In genomic region chr2:72149059-72149458, GRCm38 (mm10) we compare ENCODE assay signal across 10 mouse cellular contexts.
A peak's percentile ranks its signal among the peaks of the same experiment; 100 is the strongest.
DNase-seq lines count a peak whose midpoint lies in the region; ATAC-seq and TF ChIP-seq lines count a peak whose summit lies in the region.
"Had no signal": no experiment of that assay in that cellular context is flagged by ENCODE, and none has a peak within 500 bp of the region (broad histone marks: within the 10 kb centered on the region; RNA-seq: fewer than 3 reads in every experiment).

No protein-coding gene starts in this region.

- 24% methylated on average over 4 of the region's 4 CpGs for WGBS in hindbrain, embryonic 14.5 days
- WGBS in hindbrain, embryonic 12.5 days, result 33% methylated on average over 4 of the region's 4 CpGs

- peak; percentile 16 to 91 for TF ChIP-seq CTCF in CH12.LX (conservative IDR thresholded peaks at IDR 0.05 in 1 of 2, IDR thresholded peaks at IDR 0.05 in 1 of 2; ENCODE audit: low read depth in 2 of 2, low read length in 2 of 2)

- H3K79me2 ChIP-seq in CH12.LX (replicated peaks; ENCODE audit: control insufficient read depth, extremely low read depth, insufficient read depth, poor library complexity, severe bottlenecking), result no peaks in the 10 kb centered on the region

- TF ChIP-seq RAD21 in CH12.LX (IDR thresholded peaks at IDR 0.05; ENCODE audit: low read depth, low read length), result peak; percentile 85

- peak; percentile 85 for DNase-seq in hindbrain, embryonic 14.5 days (ENCODE audit: low spot score)
- peak; percentile 57 for DNase-seq in CH12.LX (ENCODE audit: extremely low read depth)
- peak; percentile 82 for DNase-seq in adrenal gland, postnatal 14 days
- peak; percentile 63 to 80 for DNase-seq in frontal cortex, postnatal 36 days (ENCODE audit: low spot score in 2 of 2)
- DNase-seq in layer of hippocampus, postnatal 10 days (ENCODE audit: low spot score in 2 of 2), result peak; percentile 77 to 78
- DNase-seq in ovary, postnatal 14 days (ENCODE audit: low spot score), result peak; percentile 50
- DNase-seq: liver, embryonic 13.5 days had no signal

- TF ChIP-seq POLR2A in CH12.LX (IDR thresholded peaks at IDR 0.05; ENCODE audit: low read depth, low read length), result no peak

- no peak for ATAC-seq in hindbrain, embryonic 14.5 days (ENCODE audit: low FRiP score)
- no peak for ATAC-seq in hindbrain, embryonic 12.5 days (ENCODE audit: low FRiP score)
- ATAC-seq in granulocyte monocyte progenitor cell, adult 5-6 weeks (replicated peaks; ENCODE audit: poor library complexity, severe bottlenecking), result no peak

- no peak overlapping the region for H3K9ac ChIP-seq in hindbrain, embryonic 14.5 days
- H3K9ac ChIP-seq in hindbrain, embryonic 12.5 days, result no peak overlapping the region
- H3K9ac ChIP-seq in CH12.LX (ENCODE audit: insufficient read depth, low read depth), result no peak overlapping the region
- H3K9ac ChIP-seq: liver, embryonic 13.5 days; stomach, embryonic 15.5 days had no signal

- no peaks in the 10 kb centered on the region for H3K4me1 ChIP-seq in hindbrain, embryonic 14.5 days (replicated peaks; ENCODE audit: control insufficient read depth, insufficient read depth, low read length)
- no peaks in the 10 kb centered on the region for H3K4me1 ChIP-seq in hindbrain, embryonic 12.5 days
- H3K4me1 ChIP-seq in CH12.LX (ENCODE audit: control insufficient read depth in 1 of 2, insufficient read depth in 2 of 2), result peaks cover 0 to 6% of the 10 kb centered on the region in 2 experiments; a peak in 2 of 4 replicates

- H3K27ac ChIP-seq in hindbrain, embryonic 14.5 days, result no peak overlapping the region
- H3K27ac ChIP-seq in hindbrain, embryonic 12.5 days, result no peak overlapping the region
- no peak overlapping the region for H3K27ac ChIP-seq in CH12.LX (ENCODE audit: insufficient read depth, low read depth)
- H3K27ac ChIP-seq: liver, embryonic 13.5 days; stomach, embryonic 15.5 days had no signal

- H3K4me2 ChIP-seq in hindbrain, embryonic 14.5 days (replicated peaks), result no peak overlapping the region
- no peak overlapping the region for H3K4me2 ChIP-seq in hindbrain, embryonic 12.5 days (replicated peaks)
- no peak overlapping the region for H3K4me2 ChIP-seq in CH12.LX (ENCODE audit: insufficient read depth, low read depth, poor library complexity, severe bottlenecking)
- H3K4me2 ChIP-seq: liver, embryonic 13.5 days; stomach, embryonic 15.5 days had no signal

- dilution Hi-C loops in CH12.LX (cut with MboI; ENCODE audit: extremely low pct_ligation_motif_present, extremely low pct_unique_long_range_greater_than_20kb, low sequenced_read_pairs), result no loop called here

- no peak overlapping the region for H3K4me3 ChIP-seq in hindbrain, embryonic 14.5 days (replicated peaks; ENCODE audit: low read length)
- H3K4me3 ChIP-seq in hindbrain, embryonic 12.5 days, result no peak overlapping the region
- no peak overlapping the region for H3K4me3 ChIP-seq in CH12.LX (replicated peaks in 1 of 3; ENCODE audit: low read depth in 2 of 3, low read length in 2 of 3, poor library complexity in 1 of 3)
- H3K4me3 ChIP-seq: liver, embryonic 13.5 days; stomach, embryonic 15.5 days had no signal

- TF ChIP-seq EP300 in CH12.LX (IDR thresholded peaks at IDR 0.05; ENCODE audit: low read length), result no peak

- no peaks in the 10 kb centered on the region for H3K9me3 ChIP-seq in hindbrain, embryonic 14.5 days (ENCODE audit: control insufficient read depth, low read length)
- no peaks in the 10 kb centered on the region for H3K9me3 ChIP-seq in hindbrain, embryonic 12.5 days (replicated peaks)
- H3K9me3 ChIP-seq in CH12.LX (replicated peaks; ENCODE audit: low read length), result no peaks in the 10 kb centered on the region
- H3K9me3 ChIP-seq: liver, embryonic 13.5 days; stomach, embryonic 15.5 days had no signal

- in situ Hi-C loops in CH12.LX (cut with MboI; ENCODE audit: low pct_ligation_motif_present, low pct_unique_long_range_greater_than_20kb, low sequenced_read_pairs), result loop anchor here (5.0 to 10.0 kb wide), 2 partner anchors 54 to 107 kb away; no protein-coding TSS in a partner anchor

- H3K36me3 ChIP-seq in hindbrain, embryonic 14.5 days (replicated peaks; ENCODE audit: control insufficient read depth, insufficient read depth), result no peaks in the 10 kb centered on the region
- H3K36me3 ChIP-seq in hindbrain, embryonic 12.5 days, result no peaks in the 10 kb centered on the region
- no peaks in the 10 kb centered on the region for H3K36me3 ChIP-seq in CH12.LX (replicated peaks in 1 of 2; ENCODE audit: control insufficient read depth in 1 of 2, insufficient read depth in 1 of 2, low read length in 1 of 2)
- H3K36me3 ChIP-seq: liver, embryonic 13.5 days; stomach, embryonic 15.5 days had no signal

- H3K27me3 ChIP-seq in hindbrain, embryonic 14.5 days (ENCODE audit: control insufficient read depth, insufficient read depth, low read length), result no peaks in the 10 kb centered on the region
- no peaks in the 10 kb centered on the region for H3K27me3 ChIP-seq in hindbrain, embryonic 12.5 days
- no peaks in the 10 kb centered on the region for H3K27me3 ChIP-seq in CH12.LX (replicated peaks)
- H3K27me3 ChIP-seq: liver, embryonic 13.5 days; stomach, embryonic 15.5 days had no signal

TF ChIP-seq in CH12.LX, 34 proteins besides CTCF, POLR2A, EP300 and RAD21:
- peak; percentile 81 for TF ChIP-seq ZC3H11A (IDR thresholded peaks at IDR 0.05; ENCODE audit: low read depth, low read length)
- no peak for TF ChIP-seq MAZ (IDR thresholded peaks at IDR 0.05; ENCODE audit: low read depth, low read length)
- TF ChIP-seq NELFE (IDR thresholded peaks at IDR 0.05; ENCODE audit: low read depth, low read length), result no peak
- peak; percentile 94 for TF ChIP-seq SMC3 (IDR thresholded peaks at IDR 0.05; ENCODE audit: low read depth, low read length)
- no peak for TF ChIP-seq JUN (IDR thresholded peaks at IDR 0.05; ENCODE audit: insufficient read depth, low read depth, low read length)
- TF ChIP-seq ZKSCAN1 (IDR thresholded peaks at IDR 0.05; ENCODE audit: borderline replicate concordance, low read depth, low read length), result peak; percentile 36; the same call in 1 of the 2 replicates
- no peak for TF ChIP-seq USF1 (IDR thresholded peaks at IDR 0.05; ENCODE audit: low read depth, low read length)
TF ChIP-seq in CH12.LX: peak in this region for 3.
